Mouse (Mus musculus) kidney, adult 2 months (tissue): ENCODE data around the gene Tmem54.

Experiments used
- CTCF ChIP-seq: fragments of 200-500 bp; conservative IDR thresholded peaks from 2 replicates; pipeline ENCODE4 v1.5.1; 2011; ENCODE audit warnings: low read depth, mild to moderate bottlenecking, control low read depth, low read length, moderate library complexity, mixed read lengths; ENCODE audit not compliant: insufficient read depth, insufficient read length
- POLR2A ChIP-seq: fragments of 200-500 bp; IDR thresholded peaks from one replicate; pipeline ENCODE4 v1.6.1; 2011; ENCODE audit warnings: low read depth, low read length, control low read depth

- TF ChIP-seq CTCF (no peak), POLR2A (no peak)
Measured at GRCm38 (mm10) chr4:129121569-129122086, 16.3 kb downstream of the Tmem54 start, which contains the start of gene Hpca.
